Mouse (Mus musculus) stomach, embryonic 16.5 days (tissue): Measurements from ENCODE around the gene Acss3. TPM values are rescaled to one million over a fixed set of nuclear protein-coding genes. Genes with fewer than 3 reads are reported as not detected.

ENCODE experiments used
- ATAC-seq: fragments of 200-750 bp; cut with Nextera tagmentation; 2 replicates; pipeline ENCODE4 v1.8.0; 2017; ENCODE audit warnings: moderate number of reproducible peaks, moderate TSS enrichment; ENCODE audit not compliant: insufficient read depth, low FRiP score
- H3K27ac ChIP-seq: fragments of 300-500 bp; sonication (generic); 2 replicates; pipeline ENCODE4 v1.5.1; 2014; ENCODE audit warnings: low read length
- H3K27me3 ChIP-seq: fragments of 300-500 bp; sonication (generic); 2 replicates; pipeline ENCODE4 v1.6.1; 2014; ENCODE audit warnings: low read length, control low read depth, mixed read lengths; ENCODE audit not compliant: control insufficient read depth, insufficient read depth
- H3K36me3 ChIP-seq: fragments of 300-500 bp; sonication (generic); 2 replicates; pipeline ENCODE4 v1.6.1; 2014; ENCODE audit warnings: low read length; ENCODE audit not compliant: control insufficient read depth, insufficient read depth
- H3K4me1 ChIP-seq: fragments of 300-500 bp; sonication (generic); 2 replicates; pipeline ENCODE4 v1.6.1; 2014; ENCODE audit warnings: low read length, control low read depth, mixed read lengths; ENCODE audit not compliant: control insufficient read depth, insufficient read depth
- H3K4me2 ChIP-seq: fragments of 300-500 bp; sonication (generic); 2 replicates; pipeline ENCODE4 v1.6.1; 2014; ENCODE audit warnings: low read depth, low read length, mixed read lengths
- H3K4me3 ChIP-seq: fragments of 300-500 bp; sonication (generic); replicated peaks from 2 replicates; pipeline ENCODE4 v1.5.1; 2014; ENCODE audit warnings: mild to moderate bottlenecking, low read length
- H3K9ac ChIP-seq: fragments of 300-500 bp; sonication (generic); 2 replicates; pipeline ENCODE4 v1.6.1; 2014; ENCODE audit warnings: low read length
- H3K9me3 ChIP-seq: fragments of 300-500 bp; sonication (generic); replicated peaks from 2 replicates; pipeline ENCODE4 v1.6.1; 2016; ENCODE audit warnings: low read length, control low read depth; ENCODE audit not compliant: control insufficient read depth
- WGBS: fragments of 180-500 bp; shearing (Covaris S2); extraction: QIAGEN DNeasy Blood & Tissue Kit; methylation state at CpG from one replicate; pipeline ENCODE4 v1.1.7; 2014; 5-methylcytosine and 5-hydroxymethylcytosine counted together
- polyA plus RNA-seq: library from polyadenylated mRNA; unstranded; fragments of >200 nt; fragmentation: Nextera tagmentation; extraction: Ambion mirVana; gene quantifications from 2 replicates; pipeline ENCODE4 v1.2.1, GENCODE M21; 2015

Acss3 gene
- polyA plus RNA-seq, 1 experiment from 2014 or later = 1.1 TPM

DNA sequence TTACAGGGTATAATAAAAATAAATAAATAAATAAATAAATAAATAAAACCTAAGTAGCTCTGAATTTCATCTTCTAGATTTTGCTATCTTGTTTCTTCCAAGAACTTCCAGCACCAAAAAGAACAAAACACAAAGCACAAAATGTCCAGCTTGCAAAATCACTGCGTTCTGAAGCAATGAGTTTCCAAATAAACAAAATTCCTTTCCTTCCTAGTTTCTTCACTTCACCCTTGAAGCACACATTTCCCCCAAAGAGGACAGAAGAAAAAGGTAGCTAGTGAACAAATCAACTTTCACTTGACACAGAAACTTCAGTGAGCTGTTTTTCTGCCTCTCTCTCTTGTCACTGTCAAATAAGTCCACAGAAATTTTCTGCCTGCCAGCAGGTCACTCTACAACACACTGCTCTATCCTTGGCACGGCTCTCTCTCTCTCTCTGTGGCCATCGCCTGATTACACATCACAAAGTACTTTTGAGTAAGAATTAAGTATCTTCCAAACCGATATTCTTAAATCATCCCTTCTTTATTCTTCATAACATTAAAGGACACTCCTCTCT lies 6.7 kb downstream of the Acss3 start:
- no peaks in the 10 kb centered on the region for H3K36me3 ChIP-seq
- 57% methylated on average over 4 of the region's 4 CpGs for WGBS
- H3K9me3 ChIP-seq = no peaks in the 10 kb centered on the region
- no peak overlapping the region for H3K9ac ChIP-seq
- H3K27me3 ChIP-seq = no peaks in the 10 kb centered on the region
- H3K4me3 ChIP-seq = no peak overlapping the region
- no peaks in the 10 kb centered on the region for H3K4me1 ChIP-seq
- ATAC-seq = no peak
- H3K4me2 ChIP-seq = no peak overlapping the region
- H3K27ac ChIP-seq = no peak overlapping the region

GRCm38 (mm10) chr10:107115930-107116642 lies 7.4 kb downstream of the Acss3 start:
- H3K4me3 ChIP-seq = no peak overlapping the region
- H3K4me2 ChIP-seq = no peak overlapping the region
- 21% methylated on average over 1 of the region's 1 CpGs for WGBS
- no peak for ATAC-seq
- H3K9me3 ChIP-seq = no peaks in the 10 kb centered on the region
- no peak overlapping the region for H3K27ac ChIP-seq
- no peaks in the 10 kb centered on the region for H3K27me3 ChIP-seq
- H3K9ac ChIP-seq = no peak overlapping the region
- no peaks in the 10 kb centered on the region for H3K4me1 ChIP-seq
- H3K36me3 ChIP-seq = no peaks in the 10 kb centered on the region

GRCm38 (mm10) chr10:107115121-107115520 lies 8.3 kb downstream of the Acss3 start:
- WGBS = 46% methylated on average over 1 of the region's 1 CpGs
- Histone ChIP-seq H3K9me3 (no peaks in the 10 kb centered on the region), H3K4me1 (no peaks in the 10 kb centered on the region), H3K9ac (no peak overlapping the region), H3K36me3 (no peaks in the 10 kb centered on the region), H3K4me3 (no peak overlapping the region), H3K4me2 (no peak overlapping the region), H3K27me3 (no peaks in the 10 kb centered on the region), H3K27ac (no peak overlapping the region)
- no peak for ATAC-seq

DNA sequence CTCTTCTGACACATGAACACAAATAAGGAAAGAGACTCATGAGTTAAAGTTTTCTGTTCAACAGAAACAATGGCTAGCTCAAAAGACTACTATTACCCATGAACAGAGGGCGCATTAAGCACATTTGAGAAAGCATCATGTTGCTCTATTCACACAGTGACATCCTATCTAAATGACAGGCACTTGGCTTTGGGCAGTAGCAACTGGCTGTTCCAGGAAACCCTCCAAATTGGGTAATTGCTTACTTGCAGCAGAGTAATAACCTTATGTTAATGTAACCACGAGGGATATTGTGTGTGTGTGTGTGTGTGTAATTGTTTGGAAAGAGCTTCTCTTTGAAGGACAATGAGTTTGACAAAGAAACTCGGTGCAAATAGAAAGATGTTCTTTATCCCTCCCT lies 29.0 kb downstream of the Acss3 start:
- no peak overlapping the region for H3K27ac ChIP-seq
- H3K4me3 ChIP-seq = no peak overlapping the region
- H3K4me1 ChIP-seq = no peaks in the 10 kb centered on the region
- H3K9ac ChIP-seq = no peak overlapping the region
- H3K9me3 ChIP-seq = no peaks in the 10 kb centered on the region
- H3K36me3 ChIP-seq = no peaks in the 10 kb centered on the region
- H3K27me3 ChIP-seq = no peaks in the 10 kb centered on the region
- 68% methylated on average over 3 of the region's 3 CpGs for WGBS
- ATAC-seq = no peak
- no peak overlapping the region for H3K4me2 ChIP-seq

DNA sequence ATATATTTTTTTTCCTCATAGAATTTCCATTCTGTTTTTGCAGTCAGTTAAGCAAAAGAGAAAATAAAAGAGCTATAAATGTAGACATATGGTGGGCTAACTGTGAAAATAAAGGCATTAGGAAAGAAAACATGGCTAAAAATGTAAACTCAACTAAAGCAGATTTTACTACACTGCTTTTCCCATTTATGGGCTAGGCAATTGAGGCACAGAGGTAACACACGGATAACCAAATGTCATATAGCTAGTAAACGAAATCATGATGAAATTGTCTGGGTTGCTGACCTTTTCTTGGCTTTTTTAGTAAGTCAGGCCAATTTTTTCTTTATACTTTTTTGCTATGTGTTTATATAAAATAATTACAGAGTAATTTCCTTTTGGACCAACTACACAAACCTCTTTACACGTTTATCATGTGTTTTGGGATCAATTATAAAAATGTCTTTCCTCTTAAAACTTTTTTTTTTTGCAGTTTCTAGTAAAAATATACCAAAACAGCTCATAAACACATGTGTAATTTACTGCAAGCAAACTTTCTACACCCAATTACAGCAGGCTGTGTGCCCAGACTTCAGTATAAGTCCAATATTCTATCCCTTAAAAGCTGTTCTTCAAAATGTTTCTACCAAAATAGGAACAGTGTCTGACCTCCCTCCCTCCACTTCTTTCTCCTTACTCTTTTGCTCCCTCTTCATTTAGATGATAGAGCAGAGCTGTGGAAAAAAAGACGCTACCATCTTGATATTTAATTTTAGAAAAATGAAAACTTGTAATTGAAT lies 69.4 kb downstream of the Acss3 start:
- Histone ChIP-seq H3K36me3 (no peaks in the 10 kb centered on the region), H3K27me3 (no peaks in the 10 kb centered on the region), H3K4me2 (no peak overlapping the region), H3K9me3 (no peaks in the 10 kb centered on the region), H3K4me3 (no peak overlapping the region), H3K9ac (no peak overlapping the region), H3K27ac (no peak overlapping the region), H3K4me1 (no peaks in the 10 kb centered on the region)
- WGBS = 57% methylated on average over 4 of the region's 4 CpGs
- no peak for ATAC-seq

DNA sequence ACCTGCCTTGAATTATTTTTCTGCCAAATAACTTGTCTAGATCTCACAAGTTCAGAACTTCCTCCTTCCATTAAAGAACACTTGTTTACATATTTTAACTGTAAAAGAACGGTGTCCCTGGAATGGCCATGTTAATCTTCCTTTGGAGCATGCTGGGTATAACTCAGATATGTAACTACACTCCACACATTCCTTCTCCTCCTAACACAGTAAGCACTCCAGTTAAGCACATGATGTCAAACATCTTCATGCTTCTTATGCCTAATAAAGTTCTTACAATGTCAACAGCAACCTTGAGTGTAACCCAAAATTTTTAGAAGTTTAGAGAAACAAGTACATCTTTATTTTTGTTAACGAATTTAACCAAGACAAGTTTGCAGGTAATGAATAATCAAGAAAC lies 73.0 kb downstream of the Acss3 start:
- Histone ChIP-seq H3K9ac (no peak overlapping the region), H3K36me3 (no peaks in the 10 kb centered on the region), H3K4me1 (no peaks in the 10 kb centered on the region), H3K4me3 (no peak overlapping the region), H3K9me3 (no peaks in the 10 kb centered on the region), H3K27ac (no peak overlapping the region), H3K27me3 (no peaks in the 10 kb centered on the region), H3K4me2 (no peak overlapping the region)
- ATAC-seq = no peak
- WGBS = 54% methylated on average over 2 of the region's 2 CpGs

GRCm38 (mm10) chr10:107042656-107043055 lies 80.8 kb downstream of the Acss3 start:
- Histone ChIP-seq H3K4me1 (no peaks in the 10 kb centered on the region), H3K9me3 (no peaks in the 10 kb centered on the region), H3K4me3 (no peak overlapping the region), H3K4me2 (no peak overlapping the region), H3K36me3 (no peaks in the 10 kb centered on the region), H3K27me3 (no peaks in the 10 kb centered on the region), H3K27ac (no peak overlapping the region), H3K9ac (no peak overlapping the region)
- 90% methylated on average over 1 of the region's 1 CpGs for WGBS
- no peak for ATAC-seq

GRCm38 (mm10) chr10:107040837-107041236 lies 82.6 kb downstream of the Acss3 start:
- no peak for ATAC-seq

DNA sequence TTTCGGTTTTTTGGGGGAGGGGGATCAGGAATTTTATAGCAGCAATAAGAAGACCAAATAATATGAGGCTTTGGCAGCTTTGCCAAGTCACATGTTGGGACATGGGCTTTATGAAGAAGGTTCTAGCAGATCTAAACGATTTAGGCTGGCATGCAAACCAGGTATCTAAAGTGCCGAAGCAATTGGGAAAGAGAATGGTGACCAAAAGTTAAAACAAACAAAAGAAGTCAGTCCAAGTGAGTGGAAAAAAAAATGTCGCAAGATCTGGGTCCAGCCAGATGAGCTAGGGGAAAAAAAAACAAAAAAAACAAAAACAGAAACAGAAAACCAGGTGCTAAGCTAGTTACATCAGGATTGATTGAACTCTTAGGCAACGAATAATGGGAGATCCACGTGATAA lies 83.1 kb downstream of the Acss3 start:
- Histone ChIP-seq H3K4me3 (no peak overlapping the region), H3K27ac (no peak overlapping the region), H3K9me3 (no peaks in the 10 kb centered on the region), H3K36me3 (no peaks in the 10 kb centered on the region), H3K4me1 (no peaks in the 10 kb centered on the region), H3K27me3 (no peaks in the 10 kb centered on the region), H3K9ac (no peak overlapping the region), H3K4me2 (no peak overlapping the region)
- no peak for ATAC-seq
- 68% methylated on average over 6 of the region's 6 CpGs for WGBS

More at GRCm38 (mm10) chr10:107040837-107041236, 82.6 kb downstream of the Acss3 start:
- no peak overlapping the region for H3K9ac ChIP-seq
- H3K4me1 ChIP-seq = no peaks in the 10 kb centered on the region
- no peaks in the 10 kb centered on the region for H3K36me3 ChIP-seq
- no peak overlapping the region for H3K27ac ChIP-seq
- H3K9me3 ChIP-seq = no peaks in the 10 kb centered on the region
- no peaks in the 10 kb centered on the region for H3K27me3 ChIP-seq
- 75% methylated on average over 2 of the region's 2 CpGs for WGBS
- no peak overlapping the region for H3K4me3 ChIP-seq
- no peak overlapping the region for H3K4me2 ChIP-seq
